Mouse (Mus musculus) ES-Bruce4 (cell line): Measurements from ENCODE around the gene Peli1.

Experiments
- CTCF ChIP-seq: IDR thresholded peaks from one replicate; pipeline ENCODE4 v1.8.1; 2011; ENCODE audit warnings: low read depth, low read length
- EP300 ChIP-seq: IDR thresholded peaks from 2 replicates; pipeline ENCODE4 v1.6.1; 2011; ENCODE audit warnings: low read depth, low read length; ENCODE audit not compliant: insufficient read depth
- POLR2A ChIP-seq: IDR thresholded peaks from one replicate; pipeline ENCODE4 v1.8.1; 2011; ENCODE audit warnings: low read length; ENCODE audit not compliant: insufficient read depth

- TF ChIP-seq POLR2A (no peak), EP300 (no peak), CTCF (no peak)
These were observed 25.7 kb downstream of the Peli1 start for GRCm38 (mm10) chr11:21116623-21117295.
